Mouse (Mus musculus) retina, embryonic 14.5 days (tissue): ENCODE measurements around the gene Rnase2a.
"Not testable (repeated sequence)": the region's sequence is repeated elsewhere in the genome, so short reads cannot be mapped to it uniquely, and the experiment has no call there.

Experiments
- DNase-seq: peaks from one replicate; pipeline ENCODE4 v3.0.0-alpha.2; 2015; ENCODE audit warnings: low spot score

Gene Rnase2a

GRCm38 (mm10) chr14:51256041-51256440 is at the start of gene Rnase2a:
Gene Rnase2a (minus strand): TSS chr14:51256112.
- no peak for DNase-seq

DNA sequence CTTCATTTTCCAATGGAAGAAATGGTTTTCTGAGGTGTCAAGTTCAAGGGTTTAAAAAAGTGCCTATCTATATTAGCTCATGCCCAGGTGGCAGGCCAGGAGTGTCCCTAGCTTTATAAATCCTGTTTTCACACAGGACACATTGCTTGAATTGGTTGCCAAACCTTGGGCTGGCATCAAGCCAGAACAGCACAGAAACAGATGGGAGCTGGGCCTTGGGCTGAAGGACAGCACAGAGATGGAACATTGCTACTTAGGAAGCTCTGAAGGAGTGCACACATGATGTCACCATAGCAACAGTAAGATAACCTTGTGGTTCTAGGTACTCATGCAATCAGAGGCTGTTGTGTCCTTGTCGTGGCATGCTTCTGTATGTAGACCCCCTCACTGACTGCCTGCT is 35.6 kb upstream of the Rnase2a start:
- DNase-seq, result no peak

GRCm38 (mm10) chr14:51278515-51278914 is 22.6 kb upstream of the Rnase2a start:
- not testable (repeated sequence) for DNase-seq

DNA sequence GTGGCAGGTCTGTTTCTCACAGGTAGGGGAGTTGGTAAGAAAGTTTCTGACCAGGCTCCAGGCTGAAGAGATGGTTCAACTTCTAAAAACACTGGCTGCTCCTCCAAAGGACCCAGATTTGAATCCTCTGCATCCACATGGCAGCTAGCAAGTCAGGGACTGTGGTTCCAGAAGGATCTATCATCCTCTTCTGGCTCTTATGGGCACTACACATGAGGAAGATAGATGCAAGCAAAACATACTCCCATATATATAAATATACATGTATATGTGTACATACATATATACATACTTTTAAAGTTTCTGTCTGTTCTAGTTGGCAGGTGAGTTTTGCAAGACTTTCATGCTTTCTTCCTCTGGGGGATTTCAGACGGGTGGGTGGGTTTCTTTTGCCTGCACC is 12.8 kb upstream of the Rnase2a start:
- no peak for DNase-seq

DNA sequence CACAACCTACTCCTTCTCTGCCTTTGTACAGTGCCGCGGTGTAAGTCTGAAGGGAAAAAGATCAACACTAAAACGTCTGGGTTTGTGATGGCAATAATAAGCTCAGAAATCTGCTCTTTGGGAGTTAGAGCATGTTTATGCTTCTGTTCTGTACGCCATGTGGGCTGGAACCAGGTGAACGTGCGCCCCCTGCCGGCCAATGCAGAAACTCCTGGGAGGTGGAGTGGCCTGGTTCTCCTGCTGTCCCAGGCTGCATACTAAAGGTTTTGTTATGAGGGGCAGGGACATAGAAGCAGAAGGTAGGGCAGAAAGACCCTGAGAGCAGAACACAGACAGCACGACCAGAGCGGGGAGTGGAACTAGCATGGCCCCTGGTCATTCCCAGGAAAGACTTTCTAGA is 10.2 kb upstream of the Rnase2a start:
- DNase-seq, result peak; percentile 85

GRCm38 (mm10) chr14:51265667-51266066 is 9.8 kb upstream of the Rnase2a start:
- no peak for DNase-seq

- DNase-seq, result no peak
Observed at GRCm38 (mm10) chr14:51262397-51262796, 6.5 kb upstream of the Rnase2a start.

DNA sequence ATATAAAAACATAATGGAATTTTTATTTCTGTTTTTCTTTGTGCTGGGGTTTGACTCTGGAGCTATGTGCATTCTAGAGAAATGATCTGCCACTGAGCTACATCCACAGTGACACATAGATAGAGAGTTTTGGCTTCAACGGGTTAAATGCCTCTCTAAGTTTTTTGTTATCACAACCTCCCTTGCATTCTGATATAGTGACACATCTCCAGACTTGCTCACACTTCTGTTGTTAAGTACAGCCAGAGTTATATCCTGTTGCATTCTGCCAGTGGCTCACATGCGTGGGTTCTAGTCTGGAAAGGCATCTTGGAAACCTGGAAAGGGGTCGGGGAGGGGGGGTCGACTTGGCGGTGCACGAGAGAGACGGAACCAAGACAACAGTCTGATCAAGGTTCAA is 3.8 kb upstream of the Rnase2a start:
- DNase-seq, result no peak

- no peak for DNase-seq
Observed at GRCm38 (mm10) chr14:51253569-51253968, 2.3 kb downstream of the Rnase2a start.

GRCm38 (mm10) chr14:51252206-51252605 is 3.7 kb downstream of the Rnase2a start:
- DNase-seq, result not testable (repeated sequence)

DNA sequence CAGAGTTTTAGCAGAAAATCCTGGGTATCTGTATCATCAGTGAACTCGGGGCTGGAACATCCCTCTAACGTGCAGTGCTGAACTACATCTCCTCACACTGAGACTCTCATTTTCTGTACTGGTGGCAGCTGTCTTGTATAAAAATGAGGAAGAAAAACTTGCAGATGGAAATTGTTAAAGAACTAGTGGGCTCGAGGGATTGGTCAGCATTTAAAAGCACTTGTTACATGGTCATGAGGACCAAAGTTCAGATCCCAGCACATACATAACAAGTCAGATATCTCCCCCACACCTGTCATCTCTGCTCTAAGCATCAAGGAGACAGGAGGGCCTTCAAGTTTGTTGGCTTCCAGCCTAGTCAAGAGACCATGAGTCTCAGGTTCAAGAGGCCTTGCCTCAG is 5.6 kb downstream of the Rnase2a start:
- no peak for DNase-seq

- DNase-seq, result no peak
Observed at GRCm38 (mm10) chr14:51247736-51248135, 8.2 kb downstream of the Rnase2a start.

DNA sequence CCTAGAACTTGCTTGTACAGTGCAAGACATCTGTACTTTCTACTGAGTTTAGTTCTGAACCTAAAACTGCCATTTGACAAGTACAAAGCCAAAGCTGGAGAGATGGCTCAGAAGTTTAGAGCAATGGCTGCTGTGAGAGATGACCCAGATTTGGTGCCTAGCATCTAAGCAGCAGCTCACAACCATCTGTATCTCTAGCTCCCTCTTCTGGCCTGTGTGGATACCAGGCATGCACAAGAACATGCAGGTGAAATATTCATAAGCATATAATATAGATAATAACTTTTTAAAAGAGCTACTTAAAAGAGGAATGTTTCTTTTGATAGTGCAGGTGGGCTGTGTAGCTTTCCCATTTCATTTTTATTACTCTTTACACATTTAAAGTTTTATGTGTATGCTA is 15.0 kb downstream of the Rnase2a start:
- DNase-seq, result peak; percentile 88

DNA sequence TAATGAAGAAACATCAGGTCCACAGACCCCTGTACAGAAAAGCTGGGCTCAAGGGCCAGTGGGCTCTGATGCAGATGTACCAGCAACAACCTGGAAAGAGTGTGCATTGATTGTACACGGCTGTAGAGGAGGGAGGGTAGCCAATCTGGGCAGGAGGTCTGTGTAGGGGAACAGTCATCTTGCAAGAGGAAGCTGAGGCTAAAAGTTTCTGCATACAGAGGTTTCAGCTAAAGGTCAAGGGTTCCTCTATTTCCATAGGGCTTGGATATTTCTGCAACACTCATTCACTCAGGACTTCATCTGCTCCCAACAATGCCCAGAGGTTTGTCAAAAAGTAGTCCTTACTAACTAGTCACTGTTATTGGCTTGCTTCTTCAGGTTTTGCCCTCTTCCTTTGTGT is 18.4 kb downstream of the Rnase2a start:
- not testable (repeated sequence) for DNase-seq

DNA sequence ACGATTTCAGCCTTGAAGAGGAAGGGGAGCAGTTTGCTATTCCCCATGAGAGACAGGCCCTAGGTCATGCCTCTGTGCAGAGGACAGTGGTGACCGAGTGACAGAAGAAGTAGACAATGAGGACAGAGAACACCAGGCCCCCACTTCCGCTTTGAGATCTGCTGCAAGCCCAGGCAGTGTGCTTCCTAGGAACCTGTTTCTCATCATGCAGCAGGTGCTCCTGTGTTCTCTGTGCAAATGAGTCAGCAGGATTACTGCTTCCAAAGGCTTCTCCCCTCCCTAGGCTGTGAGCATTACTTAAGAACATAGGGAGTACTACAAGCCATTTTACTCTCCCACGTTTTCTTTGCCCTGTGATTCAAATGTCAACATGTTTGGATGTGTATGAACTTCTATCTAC is 26.3 kb downstream of the Rnase2a start:
- DNase-seq, result not testable (repeated sequence)

DNA sequence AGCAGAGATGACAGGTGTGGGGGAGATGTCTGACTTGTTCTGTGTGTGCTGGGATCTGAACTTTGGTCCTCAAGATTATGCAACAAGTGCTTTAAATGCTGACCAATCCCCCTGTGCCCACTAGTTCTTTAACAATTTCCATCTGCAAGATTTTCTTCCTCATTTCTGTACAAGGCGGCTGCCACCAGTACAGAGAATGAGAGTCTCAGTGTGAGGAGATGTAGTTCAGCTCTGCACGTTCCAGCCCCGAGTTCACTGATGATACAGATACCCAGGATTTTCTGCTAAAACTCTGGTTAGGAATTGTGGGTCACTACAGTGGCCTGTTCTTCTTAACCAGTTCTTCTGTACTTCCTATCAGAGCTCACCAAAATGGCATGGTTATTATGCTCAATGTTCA is 35.8 kb downstream of the Rnase2a start:
- not testable (repeated sequence) for DNase-seq
